Mouse (Mus musculus): ENCODE measurements at regions not wholly inside any gene's neighbourhood (a gene's known extent, or its start where the extent isn't known, plus 50 kb on each side); places are given as distances from the start of the nearest gene placed in this dataset.

GRCm38 (mm10) chr7:115000796-115001524, 257.5 kb downstream of the Insc start:
- H3K4me1 ChIP-seq (ENCODE audit: control insufficient read depth, insufficient read depth, low read length): no peaks in the 10 kb centered on the region
- no peaks in the 10 kb centered on the region for H3K36me3 ChIP-seq (ENCODE audit: control insufficient read depth, insufficient read depth, low read length)
- H3K9me3 ChIP-seq (ENCODE audit: control insufficient read depth, low read length): no peaks in the 10 kb centered on the region
- no peaks in the 10 kb centered on the region for H3K27me3 ChIP-seq (ENCODE audit: control insufficient read depth, insufficient read depth, low read length)
- no peak overlapping the region for H3K9ac ChIP-seq (ENCODE audit: low read length)
- no peak overlapping the region for H3K27ac ChIP-seq (ENCODE audit: low read depth, low read length)
- WGBS: 90% methylated on average over 7 of the region's 7 CpGs
- DNase-seq (ENCODE audit: low spot score, missing footprints) (no peak), ATAC-seq (ENCODE audit: low FRiP score) (no peak)
- H3K4me3 ChIP-seq (ENCODE audit: low read depth, low read length): no peak overlapping the region
- H3K4me2 ChIP-seq: no peak overlapping the region

- no peak overlapping the region for H3K4me3 ChIP-seq (ENCODE audit: low read depth, low read length)
- ATAC-seq (ENCODE audit: low FRiP score) (no peak), DNase-seq (ENCODE audit: low spot score, missing footprints) (no peak)
- no peaks in the 10 kb centered on the region for H3K9me3 ChIP-seq (ENCODE audit: control insufficient read depth, low read length)
- no peaks in the 10 kb centered on the region; the same call in 1 of the 2 replicates for H3K27me3 ChIP-seq (ENCODE audit: control insufficient read depth, insufficient read depth, low read length)
- H3K27ac ChIP-seq (ENCODE audit: low read depth, low read length): no peak overlapping the region
- no peaks in the 10 kb centered on the region for H3K4me1 ChIP-seq (ENCODE audit: control insufficient read depth, insufficient read depth, low read length)
- WGBS: 78% methylated on average over 11 of the region's 11 CpGs
- H3K9ac ChIP-seq (ENCODE audit: low read length): no peak overlapping the region
- H3K36me3 ChIP-seq (ENCODE audit: control insufficient read depth, insufficient read depth, low read length): no peaks in the 10 kb centered on the region
- no peak overlapping the region for H3K4me2 ChIP-seq
Measured at GRCm38 (mm10) chr7:115014253-115014998, 270.9 kb downstream of the Insc start.

GRCm38 (mm10) chr7:115019369-115019958, 276.0 kb downstream of the Insc start:
- ATAC-seq (ENCODE audit: low FRiP score): no peak

GRCm38 (mm10) chr7:115020023-115020422, 276.5 kb downstream of the Insc start:
- no peaks in the 10 kb centered on the region for H3K9me3 ChIP-seq (ENCODE audit: control insufficient read depth, low read length)
- 79% methylated on average over 3 of the region's 3 CpGs for WGBS
- H3K4me3 ChIP-seq (ENCODE audit: low read depth, low read length): no peak overlapping the region
- no peaks in the 10 kb centered on the region for H3K27me3 ChIP-seq (ENCODE audit: control insufficient read depth, insufficient read depth, low read length)
- ATAC-seq (ENCODE audit: low FRiP score): no peak
- no peak overlapping the region for H3K9ac ChIP-seq (ENCODE audit: low read length)
- no peak for DNase-seq (ENCODE audit: low spot score, missing footprints)
- no peaks in the 10 kb centered on the region for H3K36me3 ChIP-seq (ENCODE audit: control insufficient read depth, insufficient read depth, low read length)
- no peaks in the 10 kb centered on the region for H3K4me1 ChIP-seq (ENCODE audit: control insufficient read depth, insufficient read depth, low read length)
- H3K4me2 ChIP-seq: no peak overlapping the region
- no peak overlapping the region for H3K27ac ChIP-seq (ENCODE audit: low read depth, low read length)

More at GRCm38 (mm10) chr7:115019369-115019958, 276.0 kb downstream of the Insc start:
- Histone ChIP-seq H3K36me3 (ENCODE audit: control insufficient read depth, insufficient read depth, low read length) (no peaks in the 10 kb centered on the region), H3K27me3 (ENCODE audit: control insufficient read depth, insufficient read depth, low read length) (no peaks in the 10 kb centered on the region), H3K9ac (ENCODE audit: low read length) (no peak overlapping the region), H3K4me1 (ENCODE audit: control insufficient read depth, insufficient read depth, low read length) (no peaks in the 10 kb centered on the region), H3K27ac (ENCODE audit: low read depth, low read length) (no peak overlapping the region), H3K9me3 (ENCODE audit: control insufficient read depth, low read length) (no peaks in the 10 kb centered on the region), H3K4me3 (ENCODE audit: low read depth, low read length) (no peak overlapping the region), H3K4me2 (no peak overlapping the region)
- no peak for DNase-seq (ENCODE audit: low spot score, missing footprints)
- WGBS: 88% methylated on average over 4 of the region's 4 CpGs

- 89% methylated on average over 2 of the region's 2 CpGs for WGBS
- Histone ChIP-seq H3K4me3 (ENCODE audit: low read depth, low read length) (no peak overlapping the region), H3K27ac (ENCODE audit: low read depth, low read length) (no peak overlapping the region), H3K4me1 (ENCODE audit: control insufficient read depth, insufficient read depth, low read length) (no peaks in the 10 kb centered on the region), H3K4me2 (no peak overlapping the region), H3K9ac (ENCODE audit: low read length) (no peak overlapping the region), H3K36me3 (ENCODE audit: control insufficient read depth, insufficient read depth, low read length) (no peaks in the 10 kb centered on the region), H3K27me3 (ENCODE audit: control insufficient read depth, insufficient read depth, low read length) (no peaks in the 10 kb centered on the region), H3K9me3 (ENCODE audit: control insufficient read depth, low read length) (no peaks in the 10 kb centered on the region)
- ATAC-seq (ENCODE audit: low FRiP score) (no peak), DNase-seq (ENCODE audit: low spot score, missing footprints) (no peak)
Measured at GRCm38 (mm10) chr7:115025803-115026202, 282.3 kb downstream of the Insc start.

GRCm38 (mm10) chr7:115027685-115028084, 284.2 kb downstream of the Insc start:
- ATAC-seq (ENCODE audit: low FRiP score): no peak
- Histone ChIP-seq H3K36me3 (ENCODE audit: control insufficient read depth, insufficient read depth, low read length) (no peaks in the 10 kb centered on the region), H3K4me1 (ENCODE audit: control insufficient read depth, insufficient read depth, low read length) (no peaks in the 10 kb centered on the region), H3K27ac (ENCODE audit: low read depth, low read length) (no peak overlapping the region), H3K9me3 (ENCODE audit: control insufficient read depth, low read length) (no peaks in the 10 kb centered on the region), H3K4me2 (no peak overlapping the region), H3K9ac (ENCODE audit: low read length) (no peak overlapping the region), H3K4me3 (ENCODE audit: low read depth, low read length) (no peak overlapping the region), H3K27me3 (ENCODE audit: control insufficient read depth, insufficient read depth, low read length) (no peaks in the 10 kb centered on the region)
- DNase-seq (ENCODE audit: low spot score, missing footprints): no peak
- WGBS: 95% methylated on average over 1 of the region's 1 CpGs

GRCm38 (mm10) chr7:115033987-115034386, 290.5 kb downstream of the Insc start:
- WGBS: 79% methylated on average over 4 of the region's 4 CpGs

GRCm38 (mm10) chr7:115055527-115055926, 312.0 kb downstream of the Insc start:
- Histone ChIP-seq H3K27ac (ENCODE audit: low read depth, low read length) (no peak overlapping the region), H3K4me2 (no peak overlapping the region), H3K36me3 (ENCODE audit: control insufficient read depth, insufficient read depth, low read length) (no peaks in the 10 kb centered on the region), H3K27me3 (ENCODE audit: control insufficient read depth, insufficient read depth, low read length) (no peaks in the 10 kb centered on the region; the same call in 1 of the 2 replicates), H3K4me3 (ENCODE audit: low read depth, low read length) (no peak overlapping the region), H3K9ac (ENCODE audit: low read length) (no peak overlapping the region), H3K9me3 (ENCODE audit: control insufficient read depth, low read length) (no peaks in the 10 kb centered on the region), H3K4me1 (ENCODE audit: control insufficient read depth, insufficient read depth, low read length) (peaks cover 12% of the 10 kb centered on the region)
- ATAC-seq (ENCODE audit: low FRiP score) (no peak), DNase-seq (ENCODE audit: low spot score, missing footprints) (no peak)

More at GRCm38 (mm10) chr7:115033987-115034386, 290.5 kb downstream of the Insc start:
- no peaks in the 10 kb centered on the region for H3K4me1 ChIP-seq (ENCODE audit: control insufficient read depth, insufficient read depth, low read length)
- H3K36me3 ChIP-seq (ENCODE audit: control insufficient read depth, insufficient read depth, low read length): no peaks in the 10 kb centered on the region
- ATAC-seq (ENCODE audit: low FRiP score): no peak
- no peak overlapping the region for H3K4me3 ChIP-seq (ENCODE audit: low read depth, low read length)
- DNase-seq (ENCODE audit: low spot score, missing footprints): no peak
- no peaks in the 10 kb centered on the region for H3K27me3 ChIP-seq (ENCODE audit: control insufficient read depth, insufficient read depth, low read length)
- no peak overlapping the region for H3K4me2 ChIP-seq
- H3K9me3 ChIP-seq (ENCODE audit: control insufficient read depth, low read length): no peaks in the 10 kb centered on the region
- no peak overlapping the region for H3K27ac ChIP-seq (ENCODE audit: low read depth, low read length)
- no peak overlapping the region for H3K9ac ChIP-seq (ENCODE audit: low read length)
